Mouse (Mus musculus): ENCODE measurements at regions not wholly inside any gene's neighbourhood (a gene's known extent, or its start where the extent isn't known, plus 50 kb on each side); places are given as distances from the start of the nearest gene placed in this dataset.

DNA sequence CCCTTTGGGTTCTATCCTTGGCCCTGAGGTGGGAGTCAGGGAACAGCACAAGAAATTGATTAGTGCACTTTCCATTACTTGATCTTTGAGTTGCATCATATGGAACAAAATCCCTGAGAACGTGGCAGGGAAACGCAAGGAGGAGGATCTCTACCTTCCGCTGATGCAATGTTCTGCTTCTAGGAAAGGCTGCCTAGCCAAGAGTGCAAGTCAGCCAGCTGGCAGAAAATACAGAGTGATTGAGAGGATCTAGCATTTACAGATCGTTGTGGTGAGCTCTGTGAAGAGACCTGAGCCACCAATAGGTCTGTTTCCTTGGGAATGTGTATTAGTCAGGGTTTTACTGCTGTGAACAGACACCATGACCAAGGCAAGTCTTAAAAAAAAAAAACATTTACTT is 108.8 kb downstream of the Zfp330 start:
- Histone ChIP-seq H3K9ac (no peak overlapping the region), H3K4me2 (replicated peaks) (no peak overlapping the region), H3K27ac (no peak overlapping the region), H3K4me3 (replicated peaks; ENCODE audit: low read length) (no peak overlapping the region), H3K36me3 (replicated peaks; ENCODE audit: control insufficient read depth, insufficient read depth) (no peaks in the 10 kb centered on the region), H3K4me1 (replicated peaks; ENCODE audit: control insufficient read depth, insufficient read depth, low read length) (no peaks in the 10 kb centered on the region), H3K9me3 (ENCODE audit: control insufficient read depth, low read length) (no peaks in the 10 kb centered on the region), H3K27me3 (ENCODE audit: control insufficient read depth, insufficient read depth, low read length) (no peaks in the 10 kb centered on the region)
- no peak for DNase-seq (ENCODE audit: low spot score)
- no peak for ATAC-seq (ENCODE audit: low FRiP score)
- 90% methylated on average over 4 of the region's 4 CpGs for WGBS

DNA sequence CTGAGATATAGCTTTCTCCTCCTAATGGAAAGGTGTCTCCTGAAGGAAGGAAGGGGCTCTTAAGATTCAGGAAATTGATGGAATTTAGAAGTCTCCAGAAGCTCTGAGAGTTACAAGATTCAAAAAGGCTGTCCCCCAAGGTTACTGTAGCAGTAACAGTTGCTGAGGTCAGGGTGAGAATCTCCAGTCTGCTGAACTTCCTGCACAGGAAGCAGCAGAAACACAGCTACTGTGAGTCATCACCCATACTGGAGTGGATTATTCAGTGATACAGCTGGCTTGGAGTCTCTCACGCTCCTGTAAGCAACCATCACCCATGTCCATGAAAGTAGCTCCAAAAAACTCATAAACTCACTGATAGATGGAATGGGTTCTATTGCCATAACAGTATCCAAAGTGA is 133.5 kb downstream of the Zfp330 start:
- no peak for ATAC-seq (ENCODE audit: low FRiP score)
- Histone ChIP-seq H3K9me3 (ENCODE audit: control insufficient read depth, low read length) (no peaks in the 10 kb centered on the region), H3K4me3 (replicated peaks; ENCODE audit: low read length) (no peak overlapping the region), H3K27ac (no peak overlapping the region), H3K27me3 (ENCODE audit: control insufficient read depth, insufficient read depth, low read length) (no peaks in the 10 kb centered on the region), H3K9ac (no peak overlapping the region), H3K36me3 (replicated peaks; ENCODE audit: control insufficient read depth, insufficient read depth) (no peaks in the 10 kb centered on the region), H3K4me2 (replicated peaks) (no peak overlapping the region), H3K4me1 (replicated peaks; ENCODE audit: control insufficient read depth, insufficient read depth, low read length) (no peaks in the 10 kb centered on the region)
- WGBS = 84% methylated on average over 1 of the region's 1 CpGs
- DNase-seq (ENCODE audit: low spot score) = no peak

DNA sequence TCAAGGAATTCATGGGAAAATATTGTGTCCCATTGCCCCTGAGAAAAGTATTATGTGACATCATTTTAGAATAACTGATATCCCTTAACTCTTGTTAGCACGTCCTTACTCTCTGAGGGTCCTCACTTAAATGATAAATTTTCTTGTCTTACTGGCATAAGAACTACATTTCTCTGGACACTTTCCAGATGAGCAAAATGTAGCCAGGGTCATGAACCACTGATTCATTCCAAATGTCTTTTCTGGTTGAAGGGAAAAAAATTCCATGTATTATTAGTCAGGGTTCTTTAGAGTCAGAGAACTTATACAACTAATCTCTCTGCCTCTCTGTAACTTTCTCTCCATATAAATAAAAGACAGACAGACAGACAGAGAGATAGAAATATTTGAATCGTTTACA is 143.5 kb downstream of the Zfp330 start:
- WGBS = 78% methylated on average over 2 of the region's 2 CpGs
- DNase-seq (ENCODE audit: low spot score) (no peak), ATAC-seq (ENCODE audit: low FRiP score) (no peak)
- no peaks in the 10 kb centered on the region for H3K27me3 ChIP-seq (ENCODE audit: control insufficient read depth, insufficient read depth, low read length)
- no peak overlapping the region for H3K9ac ChIP-seq
- no peak overlapping the region for H3K4me2 ChIP-seq (replicated peaks)
- H3K27ac ChIP-seq = no peak overlapping the region
- no peaks in the 10 kb centered on the region for H3K36me3 ChIP-seq (replicated peaks; ENCODE audit: control insufficient read depth, insufficient read depth)
- no peak overlapping the region for H3K4me3 ChIP-seq (replicated peaks; ENCODE audit: low read length)
- no peaks in the 10 kb centered on the region for H3K9me3 ChIP-seq (ENCODE audit: control insufficient read depth, low read length)
- no peaks in the 10 kb centered on the region for H3K4me1 ChIP-seq (replicated peaks; ENCODE audit: control insufficient read depth, insufficient read depth, low read length)

DNA sequence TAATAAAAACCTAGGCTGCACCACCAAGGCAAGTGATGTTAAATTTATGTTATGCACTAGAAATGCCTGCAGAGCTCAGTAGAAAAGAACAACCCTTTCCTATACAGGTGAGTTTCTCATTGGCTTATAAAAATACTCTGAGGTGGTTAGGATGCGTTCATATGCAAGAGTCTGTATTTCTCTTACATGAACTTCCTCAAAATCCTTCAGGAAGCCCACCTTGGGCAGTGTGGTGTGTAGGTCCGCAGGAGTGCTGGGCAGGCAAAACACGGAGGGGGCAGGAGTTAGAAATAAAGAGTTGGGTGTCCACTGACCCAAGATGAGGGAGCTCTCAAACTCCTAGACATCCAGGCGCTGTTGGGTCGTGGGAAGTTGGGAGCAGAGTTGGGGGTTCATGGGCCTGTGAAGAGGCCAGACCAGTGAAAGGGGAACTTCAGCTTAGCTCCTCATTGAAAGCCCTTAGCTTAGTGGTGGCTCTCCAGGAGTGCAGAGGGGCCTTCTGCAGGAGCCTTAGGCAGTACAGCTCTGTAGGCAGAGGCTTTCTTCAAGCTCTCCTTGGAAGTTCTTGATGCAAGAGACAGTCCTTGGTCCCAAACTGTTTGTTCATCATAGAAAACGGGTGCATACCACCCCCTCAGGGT is 150.0 kb downstream of the Zfp330 start:
- Histone ChIP-seq H3K36me3 (replicated peaks; ENCODE audit: control insufficient read depth, insufficient read depth) (no peaks in the 10 kb centered on the region), H3K4me1 (replicated peaks; ENCODE audit: control insufficient read depth, insufficient read depth, low read length) (no peaks in the 10 kb centered on the region), H3K4me3 (replicated peaks; ENCODE audit: low read length) (no peak overlapping the region), H3K27ac (no peak overlapping the region), H3K9me3 (ENCODE audit: control insufficient read depth, low read length) (no peaks in the 10 kb centered on the region), H3K9ac (no peak overlapping the region), H3K4me2 (replicated peaks) (no peak overlapping the region), H3K27me3 (ENCODE audit: control insufficient read depth, insufficient read depth, low read length) (no peaks in the 10 kb centered on the region)
- no peak for DNase-seq (ENCODE audit: low spot score)
- 89% methylated on average over 6 of the region's 6 CpGs for WGBS
- no peak for ATAC-seq (ENCODE audit: low FRiP score)

DNA sequence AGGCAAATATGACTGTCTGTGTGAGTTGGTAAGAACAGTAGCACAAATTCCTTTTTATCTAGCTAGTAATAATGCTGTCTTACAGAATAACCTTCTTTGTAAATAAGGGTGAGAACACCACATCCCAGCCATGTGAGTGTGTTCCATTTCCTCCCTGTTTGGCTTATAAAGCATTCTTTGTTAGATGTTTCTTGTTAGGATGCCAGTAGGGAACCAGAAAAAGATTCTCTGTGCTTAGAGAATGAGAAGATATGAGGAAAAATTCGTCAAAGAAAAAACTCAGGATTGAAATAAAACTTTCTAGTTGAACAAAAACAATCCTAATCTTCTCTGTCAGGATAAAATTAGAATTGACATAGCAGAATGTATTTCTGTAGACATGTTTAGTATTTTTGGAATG is 155.3 kb downstream of the Zfp330 start:
- no peak overlapping the region for H3K4me2 ChIP-seq (replicated peaks)
- H3K9ac ChIP-seq = no peak overlapping the region
- no peaks in the 10 kb centered on the region for H3K27me3 ChIP-seq (ENCODE audit: control insufficient read depth, insufficient read depth, low read length)

DNA sequence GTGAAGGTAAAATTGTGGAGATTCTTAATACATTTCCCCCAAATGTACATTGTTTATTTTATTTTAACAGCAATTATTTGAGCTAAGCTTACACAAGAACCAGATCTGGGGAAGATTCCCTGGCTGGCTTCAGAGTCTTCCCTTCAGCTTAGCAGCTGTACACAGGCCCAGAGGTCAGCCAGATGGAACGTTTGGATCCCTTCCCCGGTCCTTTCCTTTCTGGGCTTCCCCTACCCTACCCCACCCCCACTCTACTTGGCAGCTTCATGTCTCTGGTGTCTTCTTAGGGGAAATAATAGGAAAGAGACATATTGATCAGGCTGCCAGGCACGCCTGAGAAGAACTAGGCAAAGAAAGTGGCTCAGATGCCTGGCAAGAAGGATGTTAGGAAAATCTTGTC is 172.4 kb downstream of the Zfp330 start:
- ATAC-seq (ENCODE audit: low FRiP score) = peak; percentile 53; the same call in 1 of the 2 replicates
- no peak overlapping the region for H3K4me3 ChIP-seq (replicated peaks; ENCODE audit: low read length)
- H3K27me3 ChIP-seq (ENCODE audit: control insufficient read depth, insufficient read depth, low read length) = no peaks in the 10 kb centered on the region
- no peaks in the 10 kb centered on the region for H3K36me3 ChIP-seq (replicated peaks; ENCODE audit: control insufficient read depth, insufficient read depth)
- H3K9me3 ChIP-seq (ENCODE audit: control insufficient read depth, low read length) = no peaks in the 10 kb centered on the region
- H3K27ac ChIP-seq = no peak overlapping the region
- no peak for DNase-seq (ENCODE audit: low spot score)
- WGBS = 51% methylated on average over 3 of the region's 3 CpGs
- no peak overlapping the region for H3K9ac ChIP-seq
- H3K4me2 ChIP-seq (replicated peaks) = no peak overlapping the region
- H3K4me1 ChIP-seq (replicated peaks; ENCODE audit: control insufficient read depth, insufficient read depth, low read length) = no peaks in the 10 kb centered on the region

More for the DNA sequence above, 155.3 kb downstream of the Zfp330 start:
- DNase-seq (ENCODE audit: low spot score) (no peak), ATAC-seq (ENCODE audit: low FRiP score) (no peak)
- no peak overlapping the region for H3K27ac ChIP-seq
- WGBS = 45% methylated on average over 1 of the region's 1 CpGs
- no peaks in the 10 kb centered on the region for H3K4me1 ChIP-seq (replicated peaks; ENCODE audit: control insufficient read depth, insufficient read depth, low read length)
- H3K4me3 ChIP-seq (replicated peaks; ENCODE audit: low read length) = no peak overlapping the region
- no peaks in the 10 kb centered on the region for H3K9me3 ChIP-seq (ENCODE audit: control insufficient read depth, low read length)
- H3K36me3 ChIP-seq (replicated peaks; ENCODE audit: control insufficient read depth, insufficient read depth) = no peaks in the 10 kb centered on the region

DNA sequence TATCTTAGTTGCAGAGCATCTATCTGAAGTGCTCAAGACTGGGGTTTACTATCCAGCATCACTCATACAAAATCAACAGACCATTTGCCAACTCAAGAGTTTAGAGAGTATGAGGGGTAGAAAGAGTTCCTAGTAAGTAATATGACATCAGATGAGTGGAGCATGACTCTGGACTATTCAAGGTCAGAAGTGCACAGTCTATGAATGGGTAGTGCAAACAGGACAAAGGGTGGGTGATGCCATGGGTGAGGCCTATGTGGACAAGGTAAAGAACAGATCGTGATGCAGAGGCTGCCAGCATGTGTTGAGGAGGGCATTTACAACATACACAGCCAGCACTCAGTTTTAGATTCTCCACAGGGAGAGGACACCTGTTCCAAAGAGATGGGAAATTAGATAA is 170.4 kb upstream of the Il15 start:
- no peak for ATAC-seq (ENCODE audit: low FRiP score)
- no peak for DNase-seq (ENCODE audit: low spot score)
- H3K4me3 ChIP-seq (replicated peaks; ENCODE audit: low read length) = no peak overlapping the region
- H3K4me1 ChIP-seq (replicated peaks; ENCODE audit: control insufficient read depth, insufficient read depth, low read length) = no peaks in the 10 kb centered on the region
- no peaks in the 10 kb centered on the region for H3K9me3 ChIP-seq (ENCODE audit: control insufficient read depth, low read length)
- no peaks in the 10 kb centered on the region for H3K36me3 ChIP-seq (replicated peaks; ENCODE audit: control insufficient read depth, insufficient read depth)
- 93% methylated on average over 1 of the region's 1 CpGs for WGBS
- no peak overlapping the region for H3K4me2 ChIP-seq (replicated peaks)
- no peak overlapping the region for H3K9ac ChIP-seq
- no peaks in the 10 kb centered on the region for H3K27me3 ChIP-seq (ENCODE audit: control insufficient read depth, insufficient read depth, low read length)
- no peak overlapping the region for H3K27ac ChIP-seq

DNA sequence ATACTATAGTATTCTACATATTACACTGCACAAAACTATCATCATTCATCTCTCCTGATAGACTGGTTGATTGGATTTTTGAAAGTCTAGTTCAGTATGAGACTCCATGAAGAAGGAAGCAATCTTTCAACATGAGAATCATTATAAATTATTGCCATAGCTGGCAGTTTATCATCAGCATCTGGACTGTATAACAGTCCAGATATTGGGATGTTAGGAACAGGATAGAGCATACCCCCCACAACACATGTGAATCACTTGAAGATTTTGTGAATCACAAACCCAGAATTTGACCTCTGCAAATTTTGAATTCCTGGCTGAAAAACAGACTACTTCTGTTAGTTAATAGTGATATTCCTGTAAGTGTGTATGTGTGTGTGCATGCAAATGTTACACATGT is 135.1 kb upstream of the Il15 start:
- Histone ChIP-seq H3K27ac (no peak overlapping the region), H3K36me3 (replicated peaks; ENCODE audit: control insufficient read depth, insufficient read depth) (no peaks in the 10 kb centered on the region), H3K9me3 (ENCODE audit: control insufficient read depth, low read length) (no peaks in the 10 kb centered on the region), H3K27me3 (ENCODE audit: control insufficient read depth, insufficient read depth, low read length) (no peaks in the 10 kb centered on the region), H3K4me3 (replicated peaks; ENCODE audit: low read length) (no peak overlapping the region), H3K4me1 (replicated peaks; ENCODE audit: control insufficient read depth, insufficient read depth, low read length) (no peaks in the 10 kb centered on the region), H3K4me2 (replicated peaks) (no peak overlapping the region), H3K9ac (no peak overlapping the region)
- ATAC-seq (ENCODE audit: low FRiP score) (no peak), DNase-seq (ENCODE audit: low spot score) (no peak)

DNA sequence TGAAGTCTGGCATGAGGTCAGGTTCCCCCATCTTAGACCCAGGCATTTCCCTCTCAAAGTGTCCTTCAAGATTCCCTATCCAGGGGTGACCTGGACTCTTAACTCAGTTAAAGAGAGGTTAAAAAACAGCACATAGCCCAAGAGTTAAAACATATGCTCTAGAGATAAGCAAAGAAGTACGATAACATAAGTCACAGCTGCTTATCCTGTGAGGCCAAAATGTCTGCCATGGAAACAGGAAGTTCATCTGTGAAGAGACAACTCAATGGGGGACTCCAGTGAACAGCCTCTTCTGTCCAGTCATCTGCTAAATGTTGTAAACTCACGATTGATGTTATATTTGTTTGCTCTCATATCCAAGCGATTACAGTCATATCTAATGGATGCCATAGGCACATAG is 126.1 kb upstream of the Il15 start:
- Histone ChIP-seq H3K9me3 (ENCODE audit: control insufficient read depth, low read length) (no peaks in the 10 kb centered on the region), H3K9ac (no peak overlapping the region), H3K27ac (no peak overlapping the region), H3K4me1 (replicated peaks; ENCODE audit: control insufficient read depth, insufficient read depth, low read length) (no peaks in the 10 kb centered on the region), H3K4me3 (replicated peaks; ENCODE audit: low read length) (no peak overlapping the region), H3K4me2 (replicated peaks) (no peak overlapping the region), H3K27me3 (ENCODE audit: control insufficient read depth, insufficient read depth, low read length) (no peaks in the 10 kb centered on the region), H3K36me3 (replicated peaks; ENCODE audit: control insufficient read depth, insufficient read depth) (no peaks in the 10 kb centered on the region)
- ATAC-seq (ENCODE audit: low FRiP score) = no peak
- DNase-seq (ENCODE audit: low spot score) = no peak
- 96% methylated on average over 3 of the region's 3 CpGs for WGBS

DNA sequence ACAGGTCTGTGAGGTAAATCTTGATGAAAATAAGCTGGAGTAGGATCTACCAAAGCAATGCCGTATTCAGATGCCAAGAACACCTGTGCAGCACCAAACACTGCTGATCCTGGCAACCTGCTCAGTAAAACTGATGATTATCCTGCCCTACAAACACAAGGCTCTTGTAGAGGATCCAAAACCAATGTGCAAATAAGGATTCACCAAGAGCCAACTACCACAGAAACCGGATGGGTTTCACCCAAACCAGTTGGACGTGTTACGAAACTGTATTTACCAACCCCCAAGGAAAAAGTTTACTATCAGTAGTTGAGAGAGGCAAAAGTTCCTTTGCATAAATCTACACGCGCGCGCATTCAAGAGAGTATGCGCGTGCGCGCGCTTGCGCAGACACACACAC is 120.8 kb upstream of the Il15 start:
- H3K9ac ChIP-seq = no peak overlapping the region
- no peak overlapping the region for H3K27ac ChIP-seq
- no peaks in the 10 kb centered on the region for H3K36me3 ChIP-seq (replicated peaks; ENCODE audit: control insufficient read depth, insufficient read depth)
- H3K4me1 ChIP-seq (replicated peaks; ENCODE audit: control insufficient read depth, insufficient read depth, low read length) = no peaks in the 10 kb centered on the region
- ATAC-seq (ENCODE audit: low FRiP score) (no peak), DNase-seq (ENCODE audit: low spot score) (no peak)
- no peaks in the 10 kb centered on the region for H3K27me3 ChIP-seq (ENCODE audit: control insufficient read depth, insufficient read depth, low read length)
- H3K9me3 ChIP-seq (ENCODE audit: control insufficient read depth, low read length) = no peaks in the 10 kb centered on the region
- WGBS = 97% methylated on average over 14 of the region's 14 CpGs
- no peak overlapping the region for H3K4me3 ChIP-seq (replicated peaks; ENCODE audit: low read length)
- no peak overlapping the region for H3K4me2 ChIP-seq (replicated peaks)
